Mouse (Mus musculus): Measurements from ENCODE around the gene Arnt2. TPM values are rescaled to one million over a fixed set of nuclear protein-coding genes. Genes with fewer than 3 reads are reported as not detected.

The Arnt2 gene
- total and polyA plus RNA-seq, 3 experiments, result 0.05 TPM; not detected in 2

GRCm38 (mm10) chr7:84421753-84422152, 11.8 kb upstream of the Arnt2 start:
- ATAC-seq (ENCODE audit: extremely low read depth, insufficient number of reproducible peaks, low FRiP score, poor library complexity, severe bottlenecking) (no peak), DNase-seq (ENCODE audit: low spot score) (no peak)
- Histone ChIP-seq H3K27me3 (ENCODE audit: insufficient read depth, low read length) (no peaks in the 10 kb centered on the region), H3K36me3 (replicated peaks) (no peaks in the 10 kb centered on the region), H3K4me3 (ENCODE audit: low read depth, low read length) (no peak overlapping the region), H3K9me3 (replicated peaks) (no peaks in the 10 kb centered on the region), H3K4me1 (ENCODE audit: insufficient read depth, low read depth, low read length) (no peaks in the 10 kb centered on the region)
- TF ChIP-seq CTCF (IDR thresholded peaks at IDR 0.05; ENCODE audit: low read depth, low read length) (no peak), TAL1 (conservative IDR thresholded peaks at IDR 0.05; ENCODE audit: low read depth, low read length) (no peak), GATA1 (IDR thresholded peaks at IDR 0.05; ENCODE audit: borderline replicate concordance, low read length) (no peak), POLR2AphosphoS5 (IDR thresholded peaks at IDR 0.05; ENCODE audit: insufficient replicate concordance, low read depth, low read length) (no peak), GATA2 (IDR thresholded peaks at IDR 0.05; ENCODE audit: borderline replicate concordance, low read depth, low read length) (no peak)

- DNase-seq (ENCODE audit: low spot score), result no peak
- TF ChIP-seq TAL1 (conservative IDR thresholded peaks at IDR 0.05; ENCODE audit: low read depth, low read length) (no peak), GATA1 (IDR thresholded peaks at IDR 0.05; ENCODE audit: borderline replicate concordance, low read length) (no peak), POLR2AphosphoS5 (IDR thresholded peaks at IDR 0.05; ENCODE audit: insufficient replicate concordance, low read depth, low read length) (no peak), GATA2 (IDR thresholded peaks at IDR 0.05; ENCODE audit: borderline replicate concordance, low read depth, low read length) (no peak), CTCF (IDR thresholded peaks at IDR 0.05; ENCODE audit: low read depth, low read length) (no peak)
- no peak for ATAC-seq (ENCODE audit: extremely low read depth, insufficient number of reproducible peaks, low FRiP score, poor library complexity, severe bottlenecking)
- Histone ChIP-seq H3K9me3 (replicated peaks) (no peaks in the 10 kb centered on the region), H3K4me1 (ENCODE audit: insufficient read depth, low read depth, low read length) (no peaks in the 10 kb centered on the region), H3K36me3 (replicated peaks) (no peaks in the 10 kb centered on the region), H3K27me3 (ENCODE audit: insufficient read depth, low read length) (no peaks in the 10 kb centered on the region), H3K4me3 (ENCODE audit: low read depth, low read length) (no peak overlapping the region)
Observed at GRCm38 (mm10) chr7:84421291-84421665, 11.3 kb upstream of the Arnt2 start.

DNA sequence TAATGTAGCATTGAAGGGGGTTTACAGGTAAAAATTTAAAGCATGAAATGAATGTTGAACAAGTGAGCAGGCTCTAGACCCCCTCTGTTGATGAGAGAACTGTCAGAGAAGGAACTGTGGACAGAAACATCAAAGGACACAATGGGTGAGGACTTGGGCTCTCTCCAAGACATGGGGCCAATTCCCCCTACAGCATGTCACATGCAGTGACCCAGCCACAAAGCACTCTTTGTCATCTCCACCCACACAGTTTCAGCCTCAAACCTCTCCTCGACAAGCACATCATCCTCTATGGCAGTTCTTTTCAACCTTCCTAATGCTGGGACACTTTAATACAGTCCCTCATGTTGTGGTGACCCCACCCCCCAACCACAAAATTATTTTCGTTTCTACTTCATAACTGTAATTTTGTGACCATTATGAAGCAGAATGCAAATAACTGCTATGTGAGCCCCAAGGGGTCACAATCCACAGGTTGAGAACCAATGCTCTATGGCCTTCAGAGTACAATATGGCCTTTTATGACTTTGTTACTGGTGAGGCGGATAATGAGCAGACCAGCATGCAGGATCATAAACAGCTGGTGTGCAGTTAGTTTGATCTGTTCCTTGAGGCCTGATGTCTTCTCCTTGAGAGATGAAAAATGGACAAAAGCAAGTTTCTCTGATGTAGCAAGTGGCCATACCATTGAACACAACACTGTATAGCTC, 10.8 kb upstream of the Arnt2 start:
- no peak overlapping the region for H3K4me3 ChIP-seq (ENCODE audit: low read depth, low read length)
- no peaks in the 10 kb centered on the region for H3K9me3 ChIP-seq (replicated peaks)
- no peaks in the 10 kb centered on the region for H3K4me1 ChIP-seq (ENCODE audit: insufficient read depth, low read depth, low read length)
- TF ChIP-seq GATA1 (IDR thresholded peaks at IDR 0.05; ENCODE audit: borderline replicate concordance, low read length), result no peak
- TF ChIP-seq GATA2 (IDR thresholded peaks at IDR 0.05; ENCODE audit: borderline replicate concordance, low read depth, low read length), result no peak
- no peak for TF ChIP-seq POLR2AphosphoS5 (IDR thresholded peaks at IDR 0.05; ENCODE audit: insufficient replicate concordance, low read depth, low read length)
- no peak for TF ChIP-seq CTCF (IDR thresholded peaks at IDR 0.05; ENCODE audit: low read depth, low read length)
- TF ChIP-seq TAL1 (conservative IDR thresholded peaks at IDR 0.05; ENCODE audit: low read depth, low read length), result no peak
- no peaks in the 10 kb centered on the region for H3K27me3 ChIP-seq (ENCODE audit: insufficient read depth, low read length)
- ATAC-seq (ENCODE audit: extremely low read depth, insufficient number of reproducible peaks, low FRiP score, poor library complexity, severe bottlenecking), result no peak
- DNase-seq (ENCODE audit: low spot score), result no peak
- H3K36me3 ChIP-seq (replicated peaks), result no peaks in the 10 kb centered on the region

GRCm38 (mm10) chr7:84417441-84417840, 7.5 kb upstream of the Arnt2 start:
- Histone ChIP-seq H3K27me3 (ENCODE audit: insufficient read depth, low read length) (no peaks in the 10 kb centered on the region), H3K4me3 (ENCODE audit: low read depth, low read length) (no peak overlapping the region), H3K4me1 (ENCODE audit: insufficient read depth, low read depth, low read length) (no peaks in the 10 kb centered on the region), H3K9me3 (replicated peaks) (no peaks in the 10 kb centered on the region), H3K36me3 (replicated peaks) (no peaks in the 10 kb centered on the region)
- no peak for TF ChIP-seq POLR2AphosphoS5 (IDR thresholded peaks at IDR 0.05; ENCODE audit: insufficient replicate concordance, low read depth, low read length)
- TF ChIP-seq TAL1 (conservative IDR thresholded peaks at IDR 0.05; ENCODE audit: low read depth, low read length), result no peak
- DNase-seq (ENCODE audit: low spot score), result no peak
- ATAC-seq (ENCODE audit: extremely low read depth, insufficient number of reproducible peaks, low FRiP score, poor library complexity, severe bottlenecking), result no peak

- no peak for TF ChIP-seq GATA1 (IDR thresholded peaks at IDR 0.05; ENCODE audit: borderline replicate concordance, low read length)
- TF ChIP-seq TAL1 (conservative IDR thresholded peaks at IDR 0.05; ENCODE audit: low read depth, low read length), result no peak
- TF ChIP-seq CTCF (IDR thresholded peaks at IDR 0.05; ENCODE audit: low read depth, low read length), result no peak
- TF ChIP-seq GATA2 (IDR thresholded peaks at IDR 0.05; ENCODE audit: borderline replicate concordance, low read depth, low read length), result no peak
- TF ChIP-seq POLR2AphosphoS5 (IDR thresholded peaks at IDR 0.05; ENCODE audit: insufficient replicate concordance, low read depth, low read length), result no peak
Observed at GRCm38 (mm10) chr7:84412570-84412969, 2.6 kb upstream of the Arnt2 start.

DNA sequence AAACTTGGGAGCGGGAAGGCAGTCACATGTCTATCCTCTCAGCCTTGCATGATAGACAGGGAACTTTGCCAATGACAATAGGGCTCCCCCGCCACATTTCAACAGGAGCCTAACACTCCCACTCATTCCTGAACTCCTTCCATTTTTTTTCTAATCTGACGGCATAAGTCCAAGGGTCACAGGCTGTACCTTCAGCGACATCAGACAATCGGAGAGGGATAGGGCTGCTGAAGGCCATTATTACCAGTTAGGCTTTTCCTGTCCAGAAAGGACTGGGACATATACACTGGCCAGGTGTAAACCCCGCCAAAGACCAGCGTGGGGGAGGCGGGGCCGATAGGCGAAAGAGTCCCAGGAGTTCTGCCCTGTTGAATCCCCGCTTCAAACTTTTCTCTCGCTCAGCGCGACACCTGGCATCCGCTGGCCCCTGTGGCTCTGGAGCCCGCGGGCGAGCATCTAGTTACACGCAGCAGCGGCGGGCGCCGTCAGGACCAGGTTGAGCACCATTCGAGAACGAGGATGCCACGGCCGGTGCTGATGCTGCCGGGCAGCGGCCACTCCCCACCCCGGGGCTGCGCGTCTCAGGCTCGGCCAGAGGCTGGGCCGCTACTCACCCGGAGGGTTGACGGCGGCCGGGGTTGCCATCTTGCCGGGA, 608 bp downstream of the Arnt2 start:
- Histone ChIP-seq H3K4me1 (ENCODE audit: insufficient read depth, low read depth, low read length) (no peaks in the 10 kb centered on the region), H3K27me3 (ENCODE audit: insufficient read depth, low read length) (no peaks in the 10 kb centered on the region; the same call in 1 of the 2 replicates), H3K36me3 (replicated peaks) (no peaks in the 10 kb centered on the region), H3K9me3 (replicated peaks) (no peaks in the 10 kb centered on the region), H3K4me3 (ENCODE audit: low read depth, low read length) (no peak overlapping the region)
- no peak for DNase-seq (ENCODE audit: low spot score)
- ATAC-seq (ENCODE audit: extremely low read depth, insufficient number of reproducible peaks, low FRiP score, poor library complexity, severe bottlenecking), result no peak
- TF ChIP-seq POLR2AphosphoS5 (IDR thresholded peaks at IDR 0.05; ENCODE audit: insufficient replicate concordance, low read depth, low read length), result no peak
- no peak for TF ChIP-seq CTCF (IDR thresholded peaks at IDR 0.05; ENCODE audit: low read depth, low read length)
- TF ChIP-seq GATA2 (IDR thresholded peaks at IDR 0.05; ENCODE audit: borderline replicate concordance, low read depth, low read length), result no peak
- TF ChIP-seq TAL1 (conservative IDR thresholded peaks at IDR 0.05; ENCODE audit: low read depth, low read length), result no peak
- no peak for TF ChIP-seq GATA1 (IDR thresholded peaks at IDR 0.05; ENCODE audit: borderline replicate concordance, low read length)

More at GRCm38 (mm10) chr7:84412570-84412969, 2.6 kb upstream of the Arnt2 start:
- DNase-seq (ENCODE audit: low spot score) (no peak), ATAC-seq (ENCODE audit: extremely low read depth, insufficient number of reproducible peaks, low FRiP score, poor library complexity, severe bottlenecking) (no peak)
- Histone ChIP-seq H3K27me3 (ENCODE audit: insufficient read depth, low read length) (no peaks in the 10 kb centered on the region; the same call in 1 of the 2 replicates), H3K36me3 (replicated peaks) (no peaks in the 10 kb centered on the region), H3K9me3 (replicated peaks) (no peaks in the 10 kb centered on the region), H3K4me1 (ENCODE audit: insufficient read depth, low read depth, low read length) (no peaks in the 10 kb centered on the region), H3K4me3 (ENCODE audit: low read depth, low read length) (no peak overlapping the region)

All from G1E (cell line).